Mouse (Mus musculus) brain, embryonic 14.5 days (tissue): ENCODE results near the gene Ebf1.

Experiments used
- CTCF ChIP-seq: fragments of 200-500 bp; IDR thresholded peaks from 2 replicates; pipeline ENCODE4 v1.5.1; 2012; ENCODE audit warnings: inconsistent platforms, mild to moderate bottlenecking, moderate library complexity, borderline replicate concordance; ENCODE audit not compliant: insufficient read depth, insufficient read length; ENCODE audit errors: extremely low read depth
- POLR2A ChIP-seq: fragments of 200-500 bp; IDR thresholded peaks from 2 replicates; pipeline ENCODE4 v1.6.1; 2012; ENCODE audit warnings: mild to moderate bottlenecking, inconsistent platforms, borderline replicate concordance; ENCODE audit not compliant: poor library complexity, insufficient read depth, insufficient read length, severe bottlenecking; ENCODE audit errors: extremely low read depth

GRCm38 (mm10) chr11:44641496-44641895 lies 24.4 kb downstream of the Ebf1 start:
- TF ChIP-seq CTCF (no peak), POLR2A (no peak)
